7 mouse cellular contexts compared by ENCODE assay signal in genomic region chr9:44125546-44126428, GRCm38 (mm10). TPM values are rescaled to one million over a fixed set of nuclear protein-coding genes. Genes with fewer than 3 reads are reported as not detected.
DNase-seq lines count a peak whose midpoint lies in the region; ATAC-seq and TF ChIP-seq lines count a peak whose summit lies in the region.

No protein-coding gene starts in this region.

- no peaks in the 10 kb centered on the region for H3K27me3 ChIP-seq in hindbrain, postnatal 0 days (ENCODE audit: insufficient read depth, low read length)

- peaks cover 4% of the 10 kb centered on the region for H3K4me1 ChIP-seq in hindbrain, postnatal 0 days (ENCODE audit: insufficient read depth, low read length)

- peak; percentile 89 for TF ChIP-seq CTCF in hindbrain, postnatal 0 days (IDR thresholded peaks at IDR 0.05; ENCODE audit: low read depth)

- 22% methylated on average over 18 of the region's 18 CpGs for WGBS in hindbrain, postnatal 0 days

- no peak overlapping the region for H3K4me3 ChIP-seq in hindbrain, postnatal 0 days (ENCODE audit: low read length)

- H3K36me3 ChIP-seq in hindbrain, postnatal 0 days (ENCODE audit: insufficient read depth, low read length), result no peaks in the 10 kb centered on the region

- H3K4me2 ChIP-seq in hindbrain, postnatal 0 days (ENCODE audit: low read depth, low read length), result peak overlapping the region; percentile 27; the same call in 1 of the 2 replicates

- no peak overlapping the region for H3K9ac ChIP-seq in hindbrain, postnatal 0 days (replicated peaks; ENCODE audit: low read length)

- no peaks in the 10 kb centered on the region for H3K9me3 ChIP-seq in hindbrain, postnatal 0 days (ENCODE audit: low read length)

- peak; percentile 83 for DNase-seq in adrenal gland, adult 2 months
- DNase-seq in cerebellum, postnatal 4 days (ENCODE audit: low spot score in 2 of 2), result peak; percentile 76 to 88
- peak; percentile 86 for DNase-seq in gastrocnemius, adult 18-20 months (ENCODE audit: low spot score)
- DNase-seq in hindbrain, postnatal 0 days (ENCODE audit: low spot score), result peak; percentile 94
- peak; percentile 89 to 90 for DNase-seq in left cerebral cortex, adult 18-20 months (ENCODE audit: low spot score in 2 of 2)
- peak; percentile 77 to 79 for DNase-seq in right cerebral cortex, postnatal 36 days (ENCODE audit: low spot score in 2 of 2)

- ATAC-seq in hindbrain, postnatal 0 days, result peak; percentile 71
- ATAC-seq in megakaryocyte, adult 5-6 weeks (ENCODE audit: poor library complexity, severe bottlenecking), result peak; percentile 70

- H3K27ac ChIP-seq in hindbrain, postnatal 0 days, result 0 out of 2 replicates have a peak overlapping the region, but pooled peaks have one; percentile 11

RNA-seq across cellular contexts. Expression of gene Mcam, which starts 8.5 kb away (rescaled TPM):
- 10 to 100 TPM; 30.5 to 52.2 TPM for total RNA-seq in adrenal gland, adult 2 months (2021)
- polyA plus RNA-seq in adrenal gland, adult 2 months (2012; rRNA removed), result 24.9 and 39.4 TPM in 2 replicates
- total RNA-seq in gastrocnemius, adult 18-20 months (2021), result 10 to 100 TPM; 19.8 to 32.9 TPM
- total RNA-seq in hindbrain, postnatal 0 days (2014; rRNA removed), result 23.7 and 29.5 TPM in 2 replicates
- 8.0 and 9.0 TPM in 2 replicates for polyA plus RNA-seq in hindbrain, postnatal 0 days (2015; fragmentation: Nextera tagmentation; extraction: Ambion mirVana)
- 10 to 100 TPM in 1 of 2 experiments, 1 to 10 TPM in 1; 8.7 to 10.3 TPM for total RNA-seq in left cerebral cortex, adult 18-20 months (2021)
- total RNA-seq in megakaryocyte, adult 5-6 weeks (2015), result 1.6 TPM in 2 replicates
- total RNA-seq in megakaryocyte, adult 5-6 weeks (2017), result 3.2 and 5.8 TPM in 2 replicates

RNA-seq across cellular contexts. Expression of gene Rnf26, which starts 12.5 kb away (rescaled TPM):
- 10 to 100 TPM; 28.7 to 30.4 TPM for total RNA-seq in adrenal gland, adult 2 months (2021)
- 72.9 and 76.9 TPM in 2 replicates for polyA plus RNA-seq in adrenal gland, adult 2 months (2012; rRNA removed)
- total RNA-seq in gastrocnemius, adult 18-20 months (2021), result 1 to 10 TPM; 1.5 to 3.0 TPM
- total RNA-seq in hindbrain, postnatal 0 days (2014; rRNA removed), result 17.5 and 24.3 TPM in 2 replicates
- 38.0 and 41.1 TPM in 2 replicates for polyA plus RNA-seq in hindbrain, postnatal 0 days (2015; fragmentation: Nextera tagmentation; extraction: Ambion mirVana)
- 10 to 100 TPM; 28.7 to 31.9 TPM for total RNA-seq in left cerebral cortex, adult 18-20 months (2021)
- 35.9 and 36.7 TPM in 2 replicates for total RNA-seq in megakaryocyte, adult 5-6 weeks (2015)
- 16.3 and 20.9 TPM in 2 replicates for total RNA-seq in megakaryocyte, adult 5-6 weeks (2017)

RNA-seq across cellular contexts. Expression of gene Gm49380, which starts 12.5 kb away (rescaled TPM):
- total RNA-seq in adrenal gland, adult 2 months (2021), result under 1 TPM; 0.12 to 0.76 TPM
- 1.1 TPM in 1 of 2 replicates, not detected in the other for polyA plus RNA-seq in adrenal gland, adult 2 months (2012; rRNA removed)
- 1 to 10 TPM in 1 of 2 experiments, under 1 TPM in 1; 0.43 to 1.9 TPM for total RNA-seq in gastrocnemius, adult 18-20 months (2021)
- not detected in 2 replicates for total RNA-seq in hindbrain, postnatal 0 days (2014; rRNA removed)
- polyA plus RNA-seq in hindbrain, postnatal 0 days (2015; fragmentation: Nextera tagmentation; extraction: Ambion mirVana), result 0.21 TPM in 1 of 2 replicates, not detected in the other
- under 1 TPM; 0.14 to 0.42 TPM for total RNA-seq in left cerebral cortex, adult 18-20 months (2021)
- not detected in 2 replicates for total RNA-seq in megakaryocyte, adult 5-6 weeks (2015)
- total RNA-seq in megakaryocyte, adult 5-6 weeks (2017), result not detected in 2 replicates

RNA-seq across cellular contexts. Expression of gene C1qtnf5, which starts 18.7 kb away (rescaled TPM):
- 10 to 100 TPM; 11.2 to 17.6 TPM for total RNA-seq in adrenal gland, adult 2 months (2021)
- 32.4 and 34.3 TPM in 2 replicates for polyA plus RNA-seq in adrenal gland, adult 2 months (2012; rRNA removed)
- total RNA-seq in gastrocnemius, adult 18-20 months (2021), result 1 to 10 TPM; 3.9 to 5.4 TPM
- total RNA-seq in hindbrain, postnatal 0 days (2014; rRNA removed), result 36.7 and 39.5 TPM in 2 replicates
- 12.3 and 12.8 TPM in 2 replicates for polyA plus RNA-seq in hindbrain, postnatal 0 days (2015; fragmentation: Nextera tagmentation; extraction: Ambion mirVana)
- total RNA-seq in left cerebral cortex, adult 18-20 months (2021), result 10 to 100 TPM; 18.1 to 23.2 TPM
- 0.27 TPM in 1 of 2 replicates, not detected in the other for total RNA-seq in megakaryocyte, adult 5-6 weeks (2015)
- 0.40 TPM in 1 of 2 replicates, not detected in the other for total RNA-seq in megakaryocyte, adult 5-6 weeks (2017)

RNA-seq across cellular contexts. Expression of gene Mfrp, which starts 24.3 kb away (rescaled TPM):
- total RNA-seq in adrenal gland, adult 2 months (2021), result under 1 TPM in 1 of 2 experiments, not detected in 1; 0.10 TPM
- 0.40 TPM in 1 of 2 replicates, not detected in the other for polyA plus RNA-seq in adrenal gland, adult 2 months (2012; rRNA removed)
- not detected for total RNA-seq in gastrocnemius, adult 18-20 months (2021)
- total RNA-seq in hindbrain, postnatal 0 days (2014; rRNA removed), result 2.8 and 4.0 TPM in 2 replicates
- polyA plus RNA-seq in hindbrain, postnatal 0 days (2015; fragmentation: Nextera tagmentation; extraction: Ambion mirVana), result 0.24 and 0.50 TPM in 2 replicates
- total RNA-seq in left cerebral cortex, adult 18-20 months (2021), result under 1 TPM in 1 of 2 experiments, not detected in 1; 0.16 TPM
- total RNA-seq in megakaryocyte, adult 5-6 weeks (2015), result not detected in 2 replicates
- 0.24 TPM in 1 of 2 replicates, not detected in the other for total RNA-seq in megakaryocyte, adult 5-6 weeks (2017)
